ENCODE assay signal across 8 mouse cellular contexts in the genomic region with DNA sequence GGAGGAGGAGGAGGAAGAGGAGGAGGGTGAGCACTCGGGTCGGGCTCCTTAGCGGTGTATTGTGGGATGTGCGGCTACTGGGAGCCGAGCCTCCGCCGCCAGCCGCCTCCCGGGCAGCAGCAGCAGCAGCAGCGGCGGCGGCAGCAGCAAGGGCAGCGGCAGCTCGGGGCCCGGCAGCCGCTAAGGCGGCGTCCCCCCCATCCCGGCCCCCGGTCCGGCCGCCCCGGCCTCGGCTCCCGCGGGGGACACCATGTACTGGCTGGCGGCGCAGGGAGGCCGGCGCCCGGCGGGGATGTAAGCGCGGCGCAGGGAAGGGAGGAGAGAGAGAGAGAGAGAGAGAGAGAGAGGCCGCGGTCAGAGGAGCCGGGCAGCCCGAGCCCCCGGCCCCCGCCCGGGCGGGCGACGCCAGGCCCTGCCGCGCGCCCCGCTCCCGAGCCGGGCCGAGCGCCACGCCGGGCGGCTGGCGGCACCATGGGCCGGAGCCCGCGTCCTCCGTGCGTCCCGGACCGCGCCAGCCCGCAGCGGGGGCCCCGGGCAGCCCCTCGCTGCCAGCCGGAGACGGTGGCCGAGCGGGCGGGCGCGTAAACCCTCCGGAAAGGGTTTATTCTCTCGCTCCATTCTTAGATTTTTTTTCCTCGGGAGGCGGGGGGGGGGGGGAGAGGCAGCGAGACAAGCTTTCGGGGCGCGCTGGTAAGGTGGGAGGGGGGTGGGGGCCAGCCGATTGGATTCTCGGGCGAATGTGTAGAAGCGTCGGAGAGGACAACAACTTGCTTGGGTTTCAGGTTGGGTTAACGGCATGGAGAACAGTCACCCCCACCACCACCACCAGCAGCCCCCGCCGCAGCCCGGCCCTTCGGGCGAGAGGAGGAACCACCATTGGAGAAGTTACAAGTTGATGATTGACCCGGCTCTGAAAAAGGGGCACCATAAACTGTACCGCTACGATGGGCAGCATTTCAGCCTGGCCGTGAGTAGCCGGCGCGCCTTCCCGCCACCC. TPM values are rescaled to one million over a fixed set of nuclear protein-coding genes. Genes with fewer than 3 reads are reported as not detected.
A peak's percentile ranks its signal among the peaks of the same experiment; 100 is the strongest.
DNase-seq lines count a peak whose midpoint lies in the region.

A gene (plus strand): TSS at position 33 of the 997 bp plus-strand sequence.

- peaks cover 47% of the 10 kb centered on the region for H3K36me3 ChIP-seq in erythroblast, embryonic 14.5 days (ENCODE audit: control insufficient read depth)
- H3K36me3 ChIP-seq in macrophage (ENCODE audit: inconsistent target) = peaks cover 13% of the 10 kb centered on the region
- peaks cover 1% of the 10 kb centered on the region for H3K36me3 ChIP-seq in splenic B cell, adult 2 months (ENCODE audit: control insufficient read depth, insufficient read depth, low read length, poor library complexity, severe bottlenecking)

- H3K4me1 ChIP-seq in erythroblast, embryonic 14.5 days (ENCODE audit: control insufficient read depth) = peaks cover 72% of the 10 kb centered on the region

- peak within 1 kb of the TSS; percentile 82 for H3K4me3 ChIP-seq in erythroblast, embryonic 14.5 days (replicated peaks)
- H3K4me3 ChIP-seq in macrophage (ENCODE audit: inconsistent target) = peak within 1 kb of the TSS; percentile 82

- no peaks in the 10 kb centered on the region for H3K9me3 ChIP-seq in erythroblast, embryonic 14.5 days (ENCODE audit: control insufficient read depth, low read length)

- DNase-seq in frontal cortex, postnatal 36 days (ENCODE audit: low spot score in 2 of 2) = peak; percentile 46 to 48
- DNase-seq in frontal cortex, postnatal 14 days (ENCODE audit: low spot score in 2 of 2) = no peak
- peak; percentile 83 for DNase-seq in adrenal gland, adult 2 months
- no peak for DNase-seq in heart, postnatal 25 days (ENCODE audit: low spot score)
- DNase-seq in layer of hippocampus, postnatal 25 days (ENCODE audit: extremely low spot score in 1 of 2, low spot score in 1 of 2) = peak in 1 of 2 experiments; percentile 55
- peak; percentile 56 for DNase-seq in splenic B cell, adult 2 months (ENCODE audit: low read depth, low spot score)

- WGBS in macrophage (ENCODE audit: missing documents) = under 1% methylated on average over 81 of the region's 103 CpGs

- H3K79me2 ChIP-seq in macrophage (ENCODE audit: inconsistent target) = peaks cover 66% of the 10 kb centered on the region

- no peaks in the 10 kb centered on the region for H3K27me3 ChIP-seq in erythroblast, embryonic 14.5 days (ENCODE audit: control insufficient read depth)
- H3K27me3 ChIP-seq in splenic B cell, adult 2 months (ENCODE audit: control insufficient read depth, insufficient read depth, low read length, poor library complexity, severe bottlenecking) = no peaks in the 10 kb centered on the region

- peak within 1 kb of the TSS; percentile 100 for H3K27ac ChIP-seq in macrophage

- intact Hi-C loops in heart, postnatal 25 days (cut with DNase I) = no loop called here

RNA-seq across cellular contexts. Expression of the gene that starts here (rescaled TPM):
- 10 to 100 TPM; 20.5 to 24.0 TPM for total RNA-seq in adrenal gland, adult 2 months (2021)
- polyA plus RNA-seq in adrenal gland, adult 2 months (2012; rRNA removed) = 17.2 and 22.3 TPM in 2 replicates
- polyA plus RNA-seq in erythroblast, embryonic 14.5 days (2012) = 3.3 and 3.9 TPM in 2 replicates
- 10 to 100 TPM; 14.4 to 18.4 TPM for total RNA-seq in heart, postnatal 25 days (2021)
- total RNA-seq in layer of hippocampus, postnatal 25 days (2021) = 10 to 100 TPM; 26.1 to 36.5 TPM
- total RNA-seq in macrophage (2018; cell fraction: chromatin; rRNA removed) = 100 to 1,000 TPM in 13 of 26 experiments, 10 to 100 TPM in 13; 18.3 to 239 (median 95.7) TPM
- total RNA-seq in macrophage (2018; cell fraction: cytosol; rRNA removed) = 10 to 100 TPM in 24 of 26 experiments, 1 to 10 TPM in 2; 8.6 to 39.5 (median 22.5) TPM
- total RNA-seq in macrophage (2018; cell fraction: nucleus; rRNA removed) = 100 to 1,000 TPM in 2 of 26 experiments, 10 to 100 TPM in 24; 19.1 to 231 (median 59.7) TPM
- polyA plus RNA-seq in macrophage (2018) = 8.0 to 13.8 TPM (median 9.3 TPM) in 3 replicates

Comparison
In these comparisons a context has a peak if more than half of its experiments do, and no peak if none do; other contexts are left out.
1. DNase-seq: peak in frontal cortex, postnatal 36 days (2 of 2), adrenal gland, adult 2 months (single experiment) and splenic B cell, adult 2 months (single experiment); none in frontal cortex, postnatal 14 days (0 of 2) and heart, postnatal 25 days (single experiment).